Mouse (Mus musculus) liver, adult 2 months (tissue): ENCODE results near the gene Pip5k1b.

Experiments used
- CTCF ChIP-seq: fragments of 200-500 bp; IDR thresholded peaks from 2 replicates; pipeline ENCODE4 v1.5.1; 2011; ENCODE audit warnings: low read depth, low read length, control low read depth
- POLR2A ChIP-seq: fragments of 200-500 bp; IDR thresholded peaks from 2 replicates; pipeline ENCODE4 v1.6.1; 2011; ENCODE audit warnings: low read length, control low read depth; ENCODE audit not compliant: insufficient read depth; ENCODE audit errors: extremely low read depth

- TF ChIP-seq POLR2A (no peak), CTCF (no peak; the same call in 1 of the 2 replicates)
Measured at GRCm38 (mm10) chr19:24280601-24281228, 275.0 kb downstream of the Pip5k1b start, which contains the start of gene Fxn.
